Mouse (Mus musculus) embryo, embryonic 11.5 days (tissue): Measurements from ENCODE around the gene Cers5.
A peak's percentile ranks its signal among the peaks of the same experiment; 100 is the strongest.

Source experiments
- DNase-seq: peaks from one replicate; pipeline ENCODE4 v3.0.0-alpha.2; 2012; ENCODE audit warnings: low read depth, low spot score

Gene Cers5

DNA sequence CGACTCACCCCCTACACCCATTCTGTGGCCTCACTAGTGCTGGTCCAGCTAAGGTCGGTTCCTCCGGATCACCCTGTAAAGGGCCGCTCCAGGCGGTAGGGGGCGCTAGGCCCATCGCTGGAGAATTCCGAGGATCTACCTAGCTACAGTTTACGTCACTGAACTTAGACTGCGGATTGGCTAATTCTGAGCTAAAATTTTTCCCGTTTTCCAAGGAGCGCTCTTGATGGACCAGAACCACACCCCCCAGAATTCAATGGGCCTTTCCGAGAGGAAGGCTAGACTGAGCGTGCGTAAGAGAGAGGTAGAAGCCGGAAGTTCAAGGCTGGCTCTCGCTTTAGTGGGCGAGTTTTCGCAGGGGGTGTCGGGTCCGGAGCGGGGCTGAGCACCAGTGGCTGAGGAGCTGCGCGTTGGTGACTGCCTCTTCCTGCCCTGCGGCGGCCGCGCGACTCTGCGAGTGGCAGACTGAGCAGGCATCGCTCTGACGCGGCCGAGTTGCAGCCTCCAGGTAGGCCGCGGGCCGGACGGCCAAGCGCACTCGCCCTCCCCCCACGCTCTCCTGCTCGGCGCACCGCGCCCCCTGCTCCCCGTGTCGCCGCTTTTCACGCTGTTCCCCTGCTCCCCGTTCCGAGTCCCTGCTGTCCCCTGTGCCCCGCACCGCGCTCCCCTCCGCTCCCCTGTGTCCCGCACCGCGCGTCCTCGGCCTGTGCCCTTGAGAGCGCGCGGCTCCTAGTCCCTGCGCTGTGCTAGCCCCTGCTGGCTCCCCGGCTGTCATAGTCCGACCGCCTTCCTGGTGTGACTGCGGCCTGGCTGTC lies 47.1 kb downstream of the Cers5 start, which contains the start of gene Cox14:
Gene Cox14, plus strand, starts transcription at position 278 of the 815 bp plus-strand sequence.
- peak; percentile 96 for DNase-seq

GRCm38 (mm10) chr15:99724292-99725021 lies 48.2 kb downstream of the Cers5 start:
- DNase-seq, result peak; percentile 44

DNA sequence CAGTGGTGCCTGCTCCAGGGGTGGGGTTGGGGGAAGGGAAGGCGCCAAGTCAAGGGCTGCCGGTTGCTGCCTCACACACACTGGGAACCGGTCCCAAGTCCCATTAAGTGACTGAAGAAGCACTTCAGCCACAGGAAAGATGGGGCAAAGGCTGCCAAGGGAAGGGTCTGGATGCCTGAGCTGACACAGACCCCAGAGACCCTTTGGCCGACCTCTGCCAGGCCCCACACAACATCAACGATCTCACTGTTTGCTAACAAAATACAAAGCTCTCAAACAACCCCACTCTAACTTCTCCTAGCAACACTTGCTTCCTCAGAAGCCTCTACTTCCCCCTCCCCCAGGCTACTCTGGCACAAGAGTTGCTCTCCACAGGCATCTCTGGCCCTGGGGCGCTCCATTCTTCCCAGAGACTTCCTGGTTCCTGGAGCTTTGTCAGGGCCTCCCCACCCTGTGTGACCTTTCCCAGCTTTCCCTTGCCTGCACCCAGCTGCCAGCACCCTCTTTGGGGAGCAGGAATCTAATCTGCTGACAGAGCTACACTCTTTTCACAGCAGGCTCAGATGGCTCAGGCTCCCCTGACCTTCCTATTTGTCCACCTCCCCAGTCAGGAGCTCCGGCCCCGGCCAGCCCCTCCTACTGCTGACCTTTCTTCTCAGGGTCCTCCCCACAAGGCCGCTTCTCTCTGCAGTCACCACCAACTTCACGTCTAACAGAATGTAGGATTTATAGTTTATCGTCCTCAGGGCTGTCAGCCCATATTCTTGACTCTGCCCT lies 49.0 kb downstream of the Cers5 start:
- no peak for DNase-seq

GRCm38 (mm10) chr15:99723120-99723514 lies 49.6 kb downstream of the Cers5 start:
- no peak for DNase-seq

- no peak for DNase-seq
Measured at GRCm38 (mm10) chr15:99721921-99722743, 50.6 kb downstream of the Cers5 start.

- no peak for DNase-seq
Measured at GRCm38 (mm10) chr15:99719865-99720264, 52.8 kb downstream of the Cers5 start.

GRCm38 (mm10) chr15:99718461-99719021 lies 54.1 kb downstream of the Cers5 start:
- no peak for DNase-seq

- DNase-seq, result no peak
Measured at GRCm38 (mm10) chr15:99717386-99718334, 55.0 kb downstream of the Cers5 start, which contains the start of gene Gpd1. Gpd1 (plus strand) TSS chr15:99717515.

- no peak for DNase-seq
Measured at GRCm38 (mm10) chr15:99716814-99717213, 55.9 kb downstream of the Cers5 start.

- no peak for DNase-seq
Measured at GRCm38 (mm10) chr15:99715982-99716746, 56.5 kb downstream of the Cers5 start.

DNA sequence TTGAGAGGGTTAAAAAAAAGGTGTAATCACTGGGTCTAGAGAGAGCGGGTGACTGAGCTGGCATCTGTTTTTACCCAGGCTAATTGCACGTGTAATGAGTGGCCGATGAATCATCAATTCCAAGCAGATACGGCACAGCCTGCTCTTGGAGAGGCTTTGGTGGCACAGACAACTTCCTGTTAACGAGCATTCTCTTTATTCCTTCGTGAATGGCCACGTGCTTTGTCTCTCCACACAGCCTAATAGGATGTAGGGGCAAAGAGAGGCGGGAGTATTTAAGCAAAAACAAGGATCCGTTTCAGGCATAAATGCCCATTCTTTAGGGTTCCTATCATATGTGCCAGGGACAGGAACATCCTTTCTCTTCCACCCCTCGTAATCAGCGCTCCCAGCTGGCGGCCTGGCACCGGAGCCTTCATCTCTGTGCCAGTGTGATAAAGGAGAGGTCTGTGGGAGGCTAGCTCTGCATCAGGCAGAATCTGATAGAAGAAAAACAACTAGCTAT lies 57.3 kb downstream of the Cers5 start:
- DNase-seq, result no peak

GRCm38 (mm10) chr15:99714858-99715257 lies 57.8 kb downstream of the Cers5 start:
- DNase-seq, result peak; percentile 67

DNA sequence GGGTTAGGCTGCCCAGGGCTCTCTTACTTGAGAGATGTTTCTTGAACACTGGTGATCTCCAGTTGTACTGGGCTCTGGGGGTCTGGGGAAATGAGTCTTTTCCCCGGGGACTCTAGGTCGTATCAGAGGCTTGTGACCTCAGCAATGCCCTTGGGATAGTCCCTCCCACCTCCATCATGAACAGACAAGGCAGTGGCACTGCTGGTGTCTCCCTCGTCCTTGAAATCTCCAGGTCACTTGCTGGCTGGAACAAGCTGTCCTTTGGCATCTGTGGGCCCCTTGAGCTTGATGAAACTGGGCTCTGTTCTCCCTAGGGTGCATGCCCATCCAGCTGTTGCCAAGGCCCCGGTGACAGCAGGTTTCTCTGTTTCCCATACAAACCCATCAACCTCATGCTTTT lies 58.5 kb downstream of the Cers5 start:
- DNase-seq, result no peak

DNA sequence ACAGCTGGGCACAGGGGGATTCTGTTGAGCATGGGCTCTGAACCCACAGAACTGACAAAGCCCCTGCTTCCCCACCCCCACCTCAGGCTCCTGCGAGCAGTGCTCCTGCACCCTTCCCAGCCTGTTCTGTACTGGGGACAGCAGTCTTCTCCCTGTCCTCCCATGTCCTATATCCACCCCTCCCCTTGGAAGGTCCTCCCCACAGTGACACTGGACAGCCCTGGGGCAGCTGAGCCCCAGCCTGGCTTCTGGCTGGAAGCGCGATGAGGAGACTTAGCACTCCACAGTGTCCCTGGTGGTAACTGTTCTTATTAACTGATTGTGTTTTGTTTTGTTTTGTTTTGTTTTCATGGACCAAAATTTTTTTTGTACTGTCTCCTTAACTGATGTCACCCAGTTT lies 59.1 kb downstream of the Cers5 start:
- DNase-seq, result no peak

DNA sequence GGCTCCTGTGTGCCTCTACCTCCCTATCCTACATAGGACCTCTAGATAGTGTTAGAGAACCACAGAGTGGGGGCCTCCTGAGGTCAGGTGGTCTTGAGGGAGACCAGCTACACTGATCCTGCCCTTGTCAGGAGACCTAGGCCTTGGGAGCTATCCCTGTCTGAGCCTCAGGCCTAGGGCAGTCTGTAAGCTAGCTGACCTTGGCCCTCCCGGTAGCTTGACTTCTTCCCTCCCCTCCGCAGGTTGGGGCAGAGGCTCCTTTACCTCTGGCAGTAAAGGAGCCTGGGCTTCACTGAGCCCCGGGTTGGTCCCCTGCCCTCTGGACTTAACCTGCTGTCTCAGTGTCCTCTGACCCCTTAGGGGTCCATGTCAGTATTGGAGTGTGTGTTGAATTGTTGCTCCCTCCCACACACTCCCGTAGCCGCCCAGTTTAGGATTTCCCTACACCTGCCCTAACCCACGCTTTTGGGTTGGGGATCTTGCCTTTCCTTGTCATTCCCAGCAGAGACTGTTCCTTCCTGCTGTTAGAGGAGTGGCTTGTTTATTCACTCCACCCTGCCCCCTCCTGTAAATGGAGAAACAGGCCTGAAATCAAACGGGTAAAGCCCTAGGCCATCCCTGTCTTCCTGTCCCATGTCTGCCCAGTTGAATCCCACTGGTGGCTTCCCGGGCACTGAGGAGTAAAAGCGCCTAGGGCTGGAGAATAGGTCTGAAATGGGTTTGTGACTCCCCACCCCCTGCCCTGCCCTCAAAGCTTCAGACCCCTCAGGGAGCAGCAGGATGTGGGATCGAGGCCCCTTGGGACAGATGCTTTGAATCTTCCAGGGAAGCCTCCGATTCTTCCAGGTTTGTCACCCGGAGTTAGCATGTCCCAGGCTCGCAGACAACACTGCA lies 59.8 kb downstream of the Cers5 start:
- no peak for DNase-seq

DNA sequence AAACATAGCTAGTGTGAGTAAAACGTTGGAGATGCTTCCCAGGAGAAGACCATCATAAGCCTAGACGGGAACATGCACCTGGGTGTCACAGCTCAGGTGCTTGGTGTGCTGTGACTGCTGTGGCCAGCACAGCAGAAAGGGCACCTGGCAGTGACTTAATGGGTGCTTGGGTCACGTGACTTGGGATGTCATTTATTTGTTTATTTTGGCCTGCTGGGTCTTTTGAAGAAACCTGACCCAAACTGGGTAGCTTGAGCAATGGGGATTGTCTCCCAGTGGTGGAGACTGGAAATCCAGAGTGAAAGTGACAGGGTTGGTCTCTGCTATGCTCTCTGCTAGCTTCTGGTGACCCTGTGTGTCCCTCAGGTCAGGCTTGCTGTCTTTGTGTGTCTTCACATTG lies 61.2 kb downstream of the Cers5 start:
- DNase-seq, result no peak
